Mouse (Mus musculus) lung, adult 18-20 months (tissue): ENCODE measurements around the gene Ctdspl.

Experiments used
- DNase-seq, 2 experiments: peaks; one replicate each; pipeline ENCODE4 v3.0.0; 2022; ENCODE audit warnings: mixed read lengths in 2 of 2

Ctdspl gene

DNA sequence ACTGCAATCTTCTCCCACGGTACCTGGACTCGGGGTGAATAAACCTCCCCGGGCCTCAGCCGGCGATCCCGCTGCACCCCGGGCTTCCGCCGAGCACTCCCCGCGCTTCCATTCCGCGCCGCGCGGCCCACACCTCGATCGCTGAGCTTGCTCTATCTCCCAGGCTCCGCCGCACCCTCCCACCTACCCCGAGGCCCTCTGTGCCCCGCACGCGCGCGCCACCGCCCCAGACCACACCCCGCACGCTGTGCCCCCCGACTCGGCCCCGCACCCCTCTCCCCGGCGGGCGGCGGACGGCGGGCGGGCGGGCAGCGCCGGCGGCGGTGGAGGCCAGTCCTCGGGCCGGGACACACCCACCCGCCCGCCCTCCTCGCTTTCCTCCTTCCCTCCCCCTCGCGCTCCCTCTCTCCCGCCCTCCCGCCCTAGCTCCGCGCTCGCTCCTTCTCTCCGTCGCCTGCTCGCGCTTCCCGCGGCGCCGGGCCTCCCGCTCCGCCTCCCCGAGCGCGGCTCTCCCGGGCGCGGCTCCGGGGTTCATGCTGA is at the start of gene Ctdspl:
Ctdspl (plus strand) TSS at position 343 of the 540 bp plus-strand sequence.
- peak; percentile 52 to 57 for DNase-seq

GRCm38 (mm10) chr9:118876902-118877301 is 49.4 kb upstream of the Ctdspl start:
- no peak for DNase-seq

DNA sequence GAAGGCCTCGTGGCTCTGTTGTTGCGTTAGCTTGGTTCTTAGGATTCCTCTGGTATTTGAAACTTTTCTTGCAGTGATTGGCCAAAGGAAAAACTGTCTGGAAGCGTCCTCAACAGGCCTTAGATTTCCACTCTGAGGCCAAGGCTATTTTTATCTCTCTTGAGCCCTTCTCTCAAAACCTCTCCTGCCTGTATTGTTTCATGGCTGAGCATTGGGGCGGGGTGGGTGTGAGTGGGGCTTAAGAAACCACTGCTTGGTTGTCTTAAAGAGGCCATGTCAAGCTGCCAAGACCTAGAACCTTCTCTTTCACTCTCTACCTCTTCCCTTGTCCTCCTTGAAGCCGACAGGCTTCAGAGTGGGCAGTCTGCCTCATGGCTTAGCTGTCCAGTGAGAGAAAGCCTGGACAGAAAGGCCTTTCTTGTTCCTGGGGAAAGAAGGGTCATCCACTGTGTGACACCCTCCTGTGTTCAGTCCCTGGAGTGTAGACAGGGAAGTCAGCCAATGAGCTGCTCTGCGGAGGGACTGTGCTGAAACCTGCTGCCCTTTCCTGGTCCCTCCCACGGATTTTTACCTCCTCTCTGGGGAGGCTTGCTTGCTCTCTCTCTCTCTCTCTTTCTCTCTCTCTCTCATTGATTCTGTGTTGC is 48.8 kb upstream of the Ctdspl start:
- DNase-seq: peak; percentile 71 to 82

- no peak for DNase-seq
Measured at GRCm38 (mm10) chr9:118878596-118878995, 47.7 kb upstream of the Ctdspl start.

DNA sequence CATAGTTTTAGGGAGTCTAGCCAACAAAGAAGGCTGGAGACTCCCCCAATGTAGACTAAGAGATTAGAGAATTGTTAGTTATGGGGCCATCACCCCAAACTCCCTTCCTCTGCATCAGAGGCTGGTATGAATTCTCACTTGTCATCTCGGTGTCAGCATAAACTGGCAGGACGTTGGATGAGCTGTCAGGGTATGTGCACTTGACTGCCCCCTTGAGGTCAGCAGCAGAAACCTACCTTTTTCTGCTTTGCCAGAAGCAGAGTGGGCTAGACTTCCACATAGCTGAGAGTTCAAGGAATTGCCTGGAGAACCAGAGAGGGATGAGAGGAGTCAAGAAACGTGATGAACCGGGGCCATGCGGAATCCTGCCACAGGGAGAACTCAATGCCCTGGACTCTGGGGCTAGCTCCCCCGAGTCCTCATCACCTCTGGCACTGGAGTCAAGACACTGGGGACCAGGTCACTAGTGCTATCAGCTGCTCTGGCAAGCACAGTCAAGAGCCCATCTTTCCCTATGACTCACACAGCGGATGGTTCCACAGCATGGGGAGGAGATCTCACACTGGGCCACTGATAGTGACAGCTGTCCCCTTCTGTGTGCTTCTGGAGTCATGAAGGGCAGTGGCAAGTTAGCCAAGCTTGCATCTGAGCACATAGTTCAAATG is 44.8 kb upstream of the Ctdspl start:
- DNase-seq: peak in 1 of 2 experiments; percentile 29

DNA sequence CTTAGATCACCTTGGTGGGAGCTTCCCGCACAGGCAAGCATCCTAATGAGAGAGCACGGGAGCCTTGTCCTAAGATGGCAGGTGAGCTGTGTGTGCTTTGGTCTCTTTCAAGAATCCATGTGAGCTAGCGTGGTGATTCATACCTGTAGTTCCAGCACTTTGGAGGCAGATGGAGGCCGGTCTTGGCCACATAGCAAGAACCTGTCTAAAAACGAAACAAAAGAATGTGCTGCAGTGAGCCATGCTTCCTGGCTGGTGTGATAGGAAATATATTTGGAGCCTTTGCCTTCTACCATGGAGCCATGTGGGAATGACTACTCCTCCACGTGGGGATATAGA is 44.3 kb upstream of the Ctdspl start:
- DNase-seq: no peak

DNA sequence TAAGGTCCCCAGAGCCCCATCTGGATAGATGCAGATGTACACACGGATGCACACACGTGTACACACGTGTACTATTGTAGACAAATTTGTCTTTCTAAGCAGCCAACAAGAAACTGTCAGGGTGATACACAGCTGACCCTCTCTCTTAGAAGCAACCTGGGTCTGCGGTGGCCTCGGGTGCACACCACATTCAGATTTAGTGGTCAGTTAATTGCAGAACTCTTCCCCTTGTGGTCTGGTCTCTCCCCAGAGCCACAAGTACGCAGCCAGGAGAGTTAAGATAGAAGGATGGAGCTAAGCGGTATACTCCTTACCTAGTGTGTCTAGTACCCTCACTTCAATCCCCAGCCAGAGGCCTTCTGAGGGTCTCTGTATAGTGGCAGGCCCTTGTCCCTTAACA is 43.1 kb upstream of the Ctdspl start:
- DNase-seq: no peak

GRCm38 (mm10) chr9:118885785-118886184 is 40.5 kb upstream of the Ctdspl start:
- peak; percentile 26 to 66 for DNase-seq

DNA sequence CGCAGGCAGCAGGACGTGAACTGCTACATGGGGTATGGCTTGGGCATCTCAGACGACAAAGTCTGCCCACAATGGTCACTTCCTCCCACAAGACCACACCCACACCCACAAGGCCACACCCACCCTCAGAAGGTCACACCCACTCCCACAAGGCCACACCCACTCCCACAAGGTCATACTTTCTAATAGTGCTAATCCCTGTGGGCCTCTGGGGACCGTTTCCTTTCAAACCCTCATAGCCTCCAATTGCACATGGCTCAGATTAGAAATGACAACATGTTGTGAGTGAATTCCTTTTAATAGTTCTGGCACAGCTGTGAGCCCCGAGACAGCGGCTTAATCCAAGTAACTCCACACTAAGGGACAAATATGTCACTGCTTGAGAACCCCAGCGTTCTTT is 39.1 kb upstream of the Ctdspl start:
- no peak for DNase-seq

GRCm38 (mm10) chr9:118887734-118888133 is 38.5 kb upstream of the Ctdspl start:
- DNase-seq: no peak

GRCm38 (mm10) chr9:118890149-118890548 is 36.1 kb upstream of the Ctdspl start:
- DNase-seq: no peak

- DNase-seq: peak in 1 of 2 experiments; percentile 43
Measured at GRCm38 (mm10) chr9:118890645-118891044, 35.6 kb upstream of the Ctdspl start.

GRCm38 (mm10) chr9:118891068-118891467 is 35.2 kb upstream of the Ctdspl start:
- DNase-seq: no peak

- DNase-seq: no peak
Measured at GRCm38 (mm10) chr9:118891593-118891992, 34.7 kb upstream of the Ctdspl start.

DNA sequence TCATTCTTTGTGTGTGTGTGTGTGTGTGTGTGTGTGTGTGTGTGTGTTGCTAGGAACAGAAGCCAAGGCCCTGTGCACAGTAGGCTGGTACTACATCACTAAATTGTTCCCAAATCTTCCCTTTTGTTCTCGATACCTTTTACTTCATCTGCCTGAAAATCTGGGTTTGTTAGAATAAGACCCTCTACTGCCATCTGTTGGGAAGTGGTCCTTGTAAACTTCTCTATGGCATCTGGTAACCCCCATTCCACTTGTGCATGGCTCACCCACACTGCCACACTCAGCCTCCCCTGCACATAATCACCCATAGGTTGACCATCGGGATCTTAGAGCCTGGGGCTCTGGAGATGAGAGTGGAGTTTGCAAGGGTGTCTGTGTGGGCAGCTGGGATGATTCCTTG is 31.2 kb upstream of the Ctdspl start:
- DNase-seq: no peak

GRCm38 (mm10) chr9:118900677-118901076 is 25.6 kb upstream of the Ctdspl start:
- no peak for DNase-seq

GRCm38 (mm10) chr9:118901917-118902316 is 24.3 kb upstream of the Ctdspl start:
- DNase-seq: no peak

- peak; percentile 81 to 84 for DNase-seq
Measured at GRCm38 (mm10) chr9:118907934-118908620, 18.2 kb upstream of the Ctdspl start.

GRCm38 (mm10) chr9:118913048-118913447 is 13.2 kb upstream of the Ctdspl start:
- DNase-seq: peak in 1 of 2 experiments; percentile 64

- DNase-seq: no peak
Measured at GRCm38 (mm10) chr9:118913613-118914012, 12.6 kb upstream of the Ctdspl start.

DNA sequence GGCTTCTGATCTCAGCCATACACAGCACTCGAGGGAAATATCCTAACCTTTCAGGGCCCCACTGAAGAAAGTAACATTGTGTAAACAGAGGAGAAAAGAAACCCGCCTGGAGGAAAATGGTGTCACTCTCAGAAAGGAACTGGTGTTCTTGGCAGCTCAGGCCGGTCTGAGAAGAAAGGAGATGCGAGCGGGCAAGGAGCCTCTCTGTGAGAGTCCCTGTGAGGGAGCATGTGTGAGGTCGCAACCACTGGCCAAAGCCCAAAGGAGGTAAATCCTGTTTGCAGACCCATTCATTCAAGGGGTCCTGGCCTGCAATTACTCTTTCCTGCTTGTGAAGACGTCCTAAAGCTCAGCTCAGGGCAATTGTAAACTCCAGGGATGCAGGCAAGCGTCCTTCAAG is 11.7 kb upstream of the Ctdspl start:
- no peak for DNase-seq

- no peak for DNase-seq
Measured at GRCm38 (mm10) chr9:118915290-118915689, 11.0 kb upstream of the Ctdspl start.

DNA sequence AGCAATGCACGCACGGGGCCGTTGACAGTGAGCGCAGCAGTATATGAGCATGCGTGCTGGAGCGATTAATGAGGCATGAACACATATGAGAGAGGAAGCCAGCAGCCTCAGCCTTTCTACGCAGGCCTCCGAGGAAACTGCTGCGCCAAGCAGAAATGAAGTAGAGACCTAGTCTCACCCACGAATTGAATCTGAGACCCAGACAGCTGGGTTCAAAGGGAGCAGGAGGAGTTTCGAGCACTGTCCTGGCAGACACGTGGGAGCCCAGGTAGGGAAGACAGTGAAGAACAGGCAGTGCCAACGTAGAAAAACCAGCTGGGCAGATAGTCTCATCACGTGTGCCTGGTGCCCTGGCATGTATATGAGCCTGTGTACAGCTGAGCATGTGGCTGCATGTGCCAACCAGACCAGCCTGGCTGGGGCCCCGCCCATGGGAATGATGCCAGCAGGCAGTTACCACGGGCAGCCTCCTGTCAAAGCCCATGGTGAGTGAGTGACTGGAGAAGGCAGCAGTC is 6.5 kb upstream of the Ctdspl start:
- DNase-seq: peak in 1 of 2 experiments; percentile 49
